Mouse (Mus musculus) skeletal muscle tissue, postnatal 0 days (tissue): Measurements from ENCODE around the gene Asb1. TPM values are rescaled to one million over a fixed set of nuclear protein-coding genes. Genes with fewer than 3 reads are reported as not detected.

Experiments
- polyA plus RNA-seq: library from polyadenylated mRNA; unstranded; fragments of >200 nt; fragmentation: Nextera tagmentation; extraction: Ambion mirVana; gene quantifications from 2 replicates; pipeline ENCODE4 v1.2.1, GENCODE M21; 2015

Gene Asb1
- polyA plus RNA-seq, result 4.4 and 4.9 TPM in 2 replicates

GRCm38 (mm10) chr1:91540271-91540826 is at the start of gene Asb1:
Gene Asb1, plus strand, starts transcription at chr1:91540544.

GRCm38 (mm10) chr1:91494457-91495140 is 45.7 kb upstream of the Asb1 start, which contains the start of gene Traf3ip1:
Gene Traf3ip1, plus strand, starts transcription at chr1:91494647.

Other genes starting within 250 kb of the Asb1 start
- 7.1 and 8.6 TPM in 2 replicates for gene Scly, start 242.2 kb upstream of the Asb1 start, polyA plus RNA-seq
- 0.10 and 0.16 TPM in 2 replicates for gene Espnl, start 218.5 kb upstream of the Asb1 start, polyA plus RNA-seq
- gene Klhl30, start 189.5 kb upstream of the Asb1 start, polyA plus RNA-seq, result 32.8 and 34.3 TPM in 2 replicates
- 0.43 and 0.50 TPM in 2 replicates for gene Erfe, start 174.1 kb upstream of the Asb1 start, polyA plus RNA-seq
- 84.5 and 86.6 TPM in 2 replicates for gene Ilkap, start 141.7 kb upstream of the Asb1 start, polyA plus RNA-seq
- 42.9 and 46.9 TPM in 2 replicates for gene Hes6, start 126.5 kb upstream of the Asb1 start, polyA plus RNA-seq
- gene Per2, start 81.2 kb upstream of the Asb1 start, polyA plus RNA-seq, result 2.0 and 2.1 TPM in 2 replicates
- 2.7 TPM in 2 replicates for gene Traf3ip1, start 45.9 kb upstream of the Asb1 start, polyA plus RNA-seq